Mouse (Mus musculus) liver, embryonic 14.5 days (tissue): Measurements from ENCODE around the gene Ttc30a2. TPM values are rescaled to one million over a fixed set of nuclear protein-coding genes. Genes with fewer than 3 reads are reported as not detected.

Experiments used
- ATAC-seq: fragments of 200-750 bp; cut with Nextera tagmentation; 2 replicates; pipeline ENCODE4 v1.8.0; 2017; ENCODE audit warnings: moderate number of reproducible peaks, mild to moderate bottlenecking, moderate library complexity; ENCODE audit not compliant: insufficient read depth
- DNase-seq, 3 experiments: peaks; one replicate each; pipeline ENCODE4 v3.0.0-alpha.2; 2012 to 2013; ENCODE audit warnings: low read depth in 3 of 3, low spot score in 3 of 3
- H3K27ac ChIP-seq: fragments of 300-500 bp; sonication (generic); 2 replicates; pipeline ENCODE4 v1.5.1; 2014; ENCODE audit warnings: moderate library complexity, mild to moderate bottlenecking, control low read depth, inconsistent platforms
- H3K27me3 ChIP-seq: fragments of 300-500 bp; sonication (generic); 2 replicates; pipeline ENCODE4 v1.6.1; 2014; ENCODE audit warnings: mild to moderate bottlenecking, low read length, moderate library complexity; ENCODE audit not compliant: control insufficient read depth, insufficient read depth
- H3K36me3 ChIP-seq: fragments of 300-500 bp; sonication (generic); replicated peaks from 2 replicates; pipeline ENCODE4 v1.6.1; 2014; ENCODE audit warnings: low read depth; ENCODE audit not compliant: control insufficient read depth, insufficient read depth
- H3K4me1 ChIP-seq, 2 experiments: fragments of 200-500 bp in 1 of 2; fragments of 300-500 bp in 1 of 2; sonication (generic) in 1 of 2; replicated peaks; 2 replicates each; pipeline ENCODE4 v1.6.1; 2012 to 2014; ENCODE audit warnings: antibody characterized with exemption in 1 of 2, inconsistent platforms in 1 of 2, low read length in 1 of 2; ENCODE audit not compliant: control insufficient read depth in 2 of 2, insufficient read depth in 2 of 2
- H3K4me2 ChIP-seq: fragments of 300-500 bp; sonication (generic); 2 replicates; pipeline ENCODE4 v1.6.1; 2014; ENCODE audit warnings: low read depth, mild to moderate bottlenecking, control low read depth, moderate library complexity
- H3K4me3 ChIP-seq, 2 experiments: fragments of 200-500 bp in 1 of 2; fragments of 300-500 bp in 1 of 2; sonication (generic) in 1 of 2; 2 replicates each; pipeline ENCODE4 v1.5.1; 2012 to 2014; ENCODE audit warnings: low read depth in 2 of 2, low read length in 2 of 2, mild to moderate bottlenecking in 2 of 2, control low read depth in 1 of 2, inconsistent platforms in 1 of 2, moderate library complexity in 1 of 2; ENCODE audit not compliant: insufficient read depth in 1 of 2
- H3K9ac ChIP-seq: fragments of 300-500 bp; sonication (generic); replicated peaks from 2 replicates; pipeline ENCODE4 v1.6.1; 2014; ENCODE audit warnings: mild to moderate bottlenecking, control low read depth, moderate library complexity
- H3K9me3 ChIP-seq: fragments of 300-500 bp; sonication (generic); 2 replicates; pipeline ENCODE4 v1.6.1; 2016; ENCODE audit warnings: low read length, mixed read lengths; ENCODE audit not compliant: control insufficient read depth
- CTCF ChIP-seq: IDR thresholded peaks from 2 replicates; pipeline ENCODE4 v1.5.1; 2016; ENCODE audit warnings: antibody characterized with exemption, low read depth, control low read depth
- EP300 ChIP-seq: IDR thresholded peaks from 2 replicates; pipeline ENCODE4 v1.6.1; 2016; ENCODE audit warnings: antibody characterized with exemption, low read depth
- WGBS: fragments of 180-500 bp; shearing (Covaris S2); extraction: QIAGEN DNeasy Blood & Tissue Kit; methylation state at CpG from one replicate; pipeline ENCODE4 v1.1.7; 2014; ENCODE audit not compliant: insufficient replicate concordance; 5-methylcytosine and 5-hydroxymethylcytosine counted together
- polyA plus RNA-seq, 2 experiments: library from polyadenylated mRNA; depleted of rRNA in 1 of 2; stranded (reverse) in 1 of 2; unstranded in 1 of 2; fragments of >200 nt; fragmentation: Nextera tagmentation in 1 of 2; extraction: Ambion mirVana in 1 of 2; gene quantifications; 2 replicates each; pipeline versions ENCODE4 v1.2.1 to v1.2.3; 2012 to 2014

The Ttc30a2 gene
- polyA plus RNA-seq, 2 experiments, result 0.05 to 0.09 TPM

- no peak overlapping the region for H3K4me2 ChIP-seq
- H3K27ac ChIP-seq, result no peak overlapping the region
- 39% methylated on average over 7 of the region's 7 CpGs for WGBS
- no peak overlapping the region for H3K4me3 ChIP-seq
- no peaks in the 10 kb centered on the region for H3K4me1 ChIP-seq
- ATAC-seq (no peak), DNase-seq (no peak)
- TF ChIP-seq CTCF (no peak), EP300 (no peak)
- no peak overlapping the region for H3K9ac ChIP-seq
- no peaks in the 10 kb centered on the region for H3K9me3 ChIP-seq
- H3K27me3 ChIP-seq, result no peaks in the 10 kb centered on the region; the same call in 1 of the 2 replicates
- no peaks in the 10 kb centered on the region for H3K36me3 ChIP-seq
These were observed 10.9 kb upstream of the Ttc30a2 start for GRCm38 (mm10) chr2:75988779-75989363.

- Histone ChIP-seq H3K36me3 (no peaks in the 10 kb centered on the region), H3K9ac (no peak overlapping the region), H3K27me3 (no peaks in the 10 kb centered on the region; the same call in 1 of the 2 replicates), H3K4me3 (no peak overlapping the region), H3K4me2 (no peak overlapping the region), H3K9me3 (no peaks in the 10 kb centered on the region), H3K4me1 (no peaks in the 10 kb centered on the region), H3K27ac (no peak overlapping the region)
- DNase-seq (no peak), ATAC-seq (no peak)
- no peak for TF ChIP-seq CTCF
- TF ChIP-seq EP300, result no peak
- 54% methylated on average over 4 of the region's 4 CpGs for WGBS
These were observed 10.4 kb upstream of the Ttc30a2 start for GRCm38 (mm10) chr2:75988378-75988777.

- H3K9ac ChIP-seq, result no peak overlapping the region
- WGBS, result 69% methylated on average over 9 of the region's 9 CpGs
- H3K27ac ChIP-seq, result no peak overlapping the region
- no peak overlapping the region for H3K4me3 ChIP-seq
- H3K4me2 ChIP-seq, result no peak overlapping the region
- no peaks in the 10 kb centered on the region; the same call in 1 of the 2 replicates for H3K27me3 ChIP-seq
- no peak for DNase-seq
- ATAC-seq, result no peak
- no peak for TF ChIP-seq CTCF
- no peaks in the 10 kb centered on the region for H3K9me3 ChIP-seq
- H3K4me1 ChIP-seq, result no peaks in the 10 kb centered on the region
- H3K36me3 ChIP-seq, result no peaks in the 10 kb centered on the region
These were observed 9.8 kb upstream of the Ttc30a2 start for GRCm38 (mm10) chr2:75987739-75988138.

GRCm38 (mm10) chr2:75985124-75985523 lies 7.2 kb upstream of the Ttc30a2 start:
- TF ChIP-seq EP300, result no peak
- TF ChIP-seq CTCF, result peak; percentile 87
- no peak for ATAC-seq
- Histone ChIP-seq H3K4me3 (no peak overlapping the region), H3K4me2 (no peak overlapping the region), H3K9me3 (no peaks in the 10 kb centered on the region), H3K4me1 (no peaks in the 10 kb centered on the region), H3K27ac (no peak overlapping the region), H3K9ac (no peak overlapping the region), H3K27me3 (no peaks in the 10 kb centered on the region; the same call in 1 of the 2 replicates), H3K36me3 (no peaks in the 10 kb centered on the region)
- WGBS, result 0% methylated on average over 2 of the region's 2 CpGs
- DNase-seq, result no peak

- Histone ChIP-seq H3K4me2 (no peak overlapping the region), H3K4me3 (no peak overlapping the region), H3K27me3 (no peaks in the 10 kb centered on the region), H3K27ac (no peak overlapping the region), H3K36me3 (no peaks in the 10 kb centered on the region), H3K9ac (no peak overlapping the region), H3K4me1 (no peaks in the 10 kb centered on the region), H3K9me3 (no peaks in the 10 kb centered on the region)
- no peak for TF ChIP-seq CTCF
- ATAC-seq (no peak), DNase-seq (no peak)
- 63% methylated on average over 3 of the region's 3 CpGs for WGBS
These were observed 5.9 kb upstream of the Ttc30a2 start for GRCm38 (mm10) chr2:75983847-75984246.
